Mouse (Mus musculus) olfactory bulb, adult 2 months (tissue): ENCODE results near the gene Fadd.

ENCODE experiments used
- CTCF ChIP-seq: fragments of 200-500 bp; IDR thresholded peaks from 2 replicates; pipeline ENCODE4 v1.5.1; 2012; ENCODE audit warnings: low read depth, mild to moderate bottlenecking, low read length, moderate library complexity; ENCODE audit not compliant: insufficient read depth
- POLR2A ChIP-seq: fragments of 200-500 bp; IDR thresholded peaks from 2 replicates; pipeline ENCODE4 v1.6.1; 2012; ENCODE audit warnings: mild to moderate bottlenecking, low read depth, low read length, moderate library complexity; ENCODE audit not compliant: insufficient read depth

- no peak for TF ChIP-seq CTCF
- no peak for TF ChIP-seq POLR2A
Measured at GRCm38 (mm10) chr7:144562016-144562415, 20.2 kb downstream of the Fadd start.
